Mouse (Mus musculus) olfactory bulb, adult 2 months (tissue): ENCODE results near the gene Hes3.
A peak's percentile ranks its signal among the peaks of the same experiment; 100 is the strongest.

Source experiments
- CTCF ChIP-seq: fragments of 200-500 bp; IDR thresholded peaks from 2 replicates; pipeline ENCODE4 v1.5.1; 2012; ENCODE audit warnings: low read depth, mild to moderate bottlenecking, low read length, moderate library complexity; ENCODE audit not compliant: insufficient read depth
- POLR2A ChIP-seq: fragments of 200-500 bp; IDR thresholded peaks from 2 replicates; pipeline ENCODE4 v1.6.1; 2012; ENCODE audit warnings: mild to moderate bottlenecking, low read depth, low read length, moderate library complexity; ENCODE audit not compliant: insufficient read depth

DNA sequence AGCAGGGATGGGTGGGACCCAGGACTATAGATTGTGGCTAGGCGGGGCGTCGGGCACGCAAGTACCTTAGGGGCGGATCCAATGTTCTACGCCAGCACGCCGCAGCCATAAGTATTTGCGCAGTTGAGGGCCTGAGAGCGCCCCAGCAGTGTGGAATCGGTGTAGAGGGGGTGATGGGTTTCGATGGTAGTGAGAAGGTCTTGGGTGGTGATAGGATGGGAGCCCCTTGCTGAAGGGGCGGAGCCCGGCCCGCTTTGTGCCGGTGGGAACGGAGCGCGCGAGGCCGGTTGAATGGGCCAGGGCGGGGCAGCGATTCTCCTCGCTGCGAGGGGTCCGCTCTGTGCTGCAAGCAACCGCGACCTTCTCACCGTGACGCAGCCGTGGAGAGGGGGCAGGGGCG, 5.3 kb downstream of the Hes3 start:
- TF ChIP-seq CTCF (no peak; the same call in 1 of the 2 replicates), POLR2A (0 out of 2 replicates have a peak, but pooled peaks have one; percentile 47)
